Mouse (Mus musculus): ENCODE results near the gene Arap1.

GRCm38 (mm10) chr7:101327786-101328185, 20.1 kb upstream of the Arap1 start:
- TF ChIP-seq CTCF (conservative IDR thresholded peaks at IDR 0.05 in 1 of 2, IDR thresholded peaks at IDR 0.05 in 1 of 2; ENCODE audit: low read depth in 2 of 2, low read length in 2 of 2), result no peak
- no peak for TF ChIP-seq POLR2A (IDR thresholded peaks at IDR 0.05; ENCODE audit: low read depth, low read length)
- TF ChIP-seq ZC3H11A (IDR thresholded peaks at IDR 0.05; ENCODE audit: low read depth, low read length), result no peak
- no peak for TF ChIP-seq ETS1 (conservative IDR thresholded peaks at IDR 0.05; ENCODE audit: low read depth, low read length)

Data from CH12.LX (cell line).